Mouse (Mus musculus): Measurements from ENCODE around the gene Coro1c. TPM values are rescaled to one million over a fixed set of nuclear protein-coding genes. Genes with fewer than 3 reads are reported as not detected.

Gene Coro1c
- polyA plus RNA-seq, 1 experiment from 2014 or later = 297 TPM

- 80% methylated on average over 3 of the region's 3 CpGs for WGBS
These were observed 23.8 kb upstream of the Coro1c start for GRCm38 (mm10) chr5:113932310-113932709.

GRCm38 (mm10) chr5:113930648-113931609 lies 22.4 kb upstream of the Coro1c start:
- no peaks in the 10 kb centered on the region for H3K27me3 ChIP-seq (ENCODE audit: control insufficient read depth, insufficient read depth, low read length)
- H3K4me3 ChIP-seq (ENCODE audit: low read depth, low read length) = no peak overlapping the region
- DNase-seq (ENCODE audit: low spot score) (peak; percentile 67), ATAC-seq (ENCODE audit: insufficient read depth, low FRiP score, low TSS enrichment) (0 out of 2 replicates have a peak, but pooled peaks have one; percentile 35)
- peak overlapping the region; percentile 11; the same call in 1 of the 2 replicates for H3K27ac ChIP-seq (ENCODE audit: low read depth, low read length)
- no peaks in the 10 kb centered on the region for H3K9me3 ChIP-seq (ENCODE audit: control insufficient read depth, low read length)
- 0 out of 2 replicates have a peak overlapping the region, but pooled peaks have one; percentile 2 for H3K9ac ChIP-seq (ENCODE audit: low read length)
- H3K4me1 ChIP-seq (ENCODE audit: control insufficient read depth, insufficient read depth, low read length) = peaks cover 4% of the 10 kb centered on the region; the same call in 1 of the 2 replicates
- 28% methylated on average over 18 of the region's 18 CpGs for WGBS
- H3K4me2 ChIP-seq (ENCODE audit: low read depth) = no peak overlapping the region; the same call in 1 of the 2 replicates
- H3K36me3 ChIP-seq (ENCODE audit: control insufficient read depth, insufficient read depth, low read length) = no peaks in the 10 kb centered on the region

More at GRCm38 (mm10) chr5:113932310-113932709, 23.8 kb upstream of the Coro1c start:
- no peaks in the 10 kb centered on the region for H3K36me3 ChIP-seq (ENCODE audit: control insufficient read depth, insufficient read depth, low read length)
- DNase-seq (ENCODE audit: low spot score) (no peak), ATAC-seq (ENCODE audit: insufficient read depth, low FRiP score, low TSS enrichment) (no peak)
- peaks cover 3% of the 10 kb centered on the region; the same call in 1 of the 2 replicates for H3K4me1 ChIP-seq (ENCODE audit: control insufficient read depth, insufficient read depth, low read length)
- H3K27me3 ChIP-seq (ENCODE audit: control insufficient read depth, insufficient read depth, low read length) = no peaks in the 10 kb centered on the region
- no peak overlapping the region for H3K27ac ChIP-seq (ENCODE audit: low read depth, low read length)
- H3K4me2 ChIP-seq (ENCODE audit: low read depth) = no peak overlapping the region
- H3K9ac ChIP-seq (ENCODE audit: low read length) = no peak overlapping the region
- H3K9me3 ChIP-seq (ENCODE audit: control insufficient read depth, low read length) = no peaks in the 10 kb centered on the region
- H3K4me3 ChIP-seq (ENCODE audit: low read depth, low read length) = no peak overlapping the region

- H3K27ac ChIP-seq (ENCODE audit: low read depth, low read length) = no peak overlapping the region
These were observed 21.5 kb upstream of the Coro1c start for GRCm38 (mm10) chr5:113929950-113930647.

GRCm38 (mm10) chr5:113929526-113929925 lies 21.0 kb upstream of the Coro1c start:
- Histone ChIP-seq H3K4me3 (ENCODE audit: low read depth, low read length) (no peak overlapping the region), H3K27ac (ENCODE audit: low read depth, low read length) (no peak overlapping the region), H3K4me1 (ENCODE audit: control insufficient read depth, insufficient read depth, low read length) (peaks cover 6% of the 10 kb centered on the region; the same call in 1 of the 2 replicates), H3K9ac (ENCODE audit: low read length) (no peak overlapping the region), H3K36me3 (ENCODE audit: control insufficient read depth, insufficient read depth, low read length) (no peaks in the 10 kb centered on the region), H3K4me2 (ENCODE audit: low read depth) (no peak overlapping the region), H3K27me3 (ENCODE audit: control insufficient read depth, insufficient read depth, low read length) (no peaks in the 10 kb centered on the region), H3K9me3 (ENCODE audit: control insufficient read depth, low read length) (no peaks in the 10 kb centered on the region)
- ATAC-seq (ENCODE audit: insufficient read depth, low FRiP score, low TSS enrichment) = no peak
- no peak for DNase-seq (ENCODE audit: low spot score)
- WGBS = 68% methylated on average over 10 of the region's 10 CpGs

More at GRCm38 (mm10) chr5:113929950-113930647, 21.5 kb upstream of the Coro1c start:
- H3K36me3 ChIP-seq (ENCODE audit: control insufficient read depth, insufficient read depth, low read length) = no peaks in the 10 kb centered on the region
- H3K4me3 ChIP-seq (ENCODE audit: low read depth, low read length) = no peak overlapping the region
- H3K4me2 ChIP-seq (ENCODE audit: low read depth) = no peak overlapping the region
- no peaks in the 10 kb centered on the region for H3K27me3 ChIP-seq (ENCODE audit: control insufficient read depth, insufficient read depth, low read length)
- no peaks in the 10 kb centered on the region for H3K9me3 ChIP-seq (ENCODE audit: control insufficient read depth, low read length)
- no peak overlapping the region for H3K9ac ChIP-seq (ENCODE audit: low read length)
- peaks cover 6% of the 10 kb centered on the region; the same call in 1 of the 2 replicates for H3K4me1 ChIP-seq (ENCODE audit: control insufficient read depth, insufficient read depth, low read length)
- ATAC-seq (ENCODE audit: insufficient read depth, low FRiP score, low TSS enrichment) (no peak), DNase-seq (ENCODE audit: low spot score) (no peak)
- WGBS = 52% methylated on average over 10 of the region's 10 CpGs

- Histone ChIP-seq H3K36me3 (ENCODE audit: control insufficient read depth, insufficient read depth, low read length) (no peaks in the 10 kb centered on the region), H3K9ac (ENCODE audit: low read length) (no peak overlapping the region), H3K4me1 (ENCODE audit: control insufficient read depth, insufficient read depth, low read length) (0 out of 2 replicates have a peak, but pooled peaks cover 13% of the 10 kb centered on the region), H3K9me3 (ENCODE audit: control insufficient read depth, low read length) (no peaks in the 10 kb centered on the region), H3K4me3 (ENCODE audit: low read depth, low read length) (no peak overlapping the region), H3K27ac (ENCODE audit: low read depth, low read length) (no peak overlapping the region), H3K4me2 (ENCODE audit: low read depth) (no peak overlapping the region), H3K27me3 (ENCODE audit: control insufficient read depth, insufficient read depth, low read length) (no peaks in the 10 kb centered on the region)
- ATAC-seq (ENCODE audit: insufficient read depth, low FRiP score, low TSS enrichment) (no peak), DNase-seq (ENCODE audit: low spot score) (no peak)
- WGBS = 87% methylated on average over 4 of the region's 4 CpGs
These were observed 16.1 kb upstream of the Coro1c start for GRCm38 (mm10) chr5:113924608-113925007.

DNA sequence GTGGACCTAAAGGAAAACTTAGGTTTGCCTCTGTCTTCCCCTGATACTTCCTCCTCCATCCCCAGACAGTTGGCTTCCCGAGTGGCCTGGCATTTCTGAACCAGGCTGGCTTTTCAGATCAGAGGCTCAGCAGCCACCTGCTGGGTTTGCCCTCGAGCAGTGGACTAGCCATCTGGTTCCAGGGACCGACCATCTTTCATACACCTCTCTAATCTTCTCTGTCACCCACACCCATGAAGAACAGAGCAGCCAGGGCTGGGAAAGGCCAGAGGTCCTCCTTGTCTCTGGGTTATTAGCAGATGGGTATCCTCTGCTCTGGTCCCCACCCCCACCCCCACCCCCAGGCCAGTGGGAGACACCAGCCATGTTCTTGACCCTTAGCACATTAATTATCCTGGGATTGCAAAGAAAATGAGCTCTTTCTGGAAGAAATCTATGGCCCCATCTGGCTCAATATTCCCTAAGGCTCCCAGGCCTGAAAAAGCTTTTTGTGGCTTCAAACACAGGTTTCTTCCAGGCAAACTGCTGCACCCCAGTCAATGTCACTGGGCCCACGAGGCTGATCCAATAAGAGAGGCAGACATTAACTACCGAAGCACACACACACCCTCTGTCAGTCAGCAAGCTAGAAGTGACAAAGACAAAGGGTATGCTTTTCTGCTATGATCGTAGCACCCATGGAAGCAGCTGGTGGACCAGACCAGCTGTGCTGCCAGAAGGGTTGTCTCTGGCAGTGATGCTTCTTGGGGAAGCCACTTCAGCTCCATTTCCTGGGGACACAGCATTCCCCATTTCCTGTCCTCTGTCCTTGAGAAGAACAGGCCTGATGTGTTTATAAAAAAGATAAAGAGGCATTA lies 13.0 kb upstream of the Coro1c start:
- H3K4me1 ChIP-seq (ENCODE audit: control insufficient read depth, insufficient read depth, low read length) = peaks cover 19% of the 10 kb centered on the region; the same call in 1 of the 2 replicates
- WGBS = 13% methylated on average over 6 of the region's 6 CpGs
- H3K4me3 ChIP-seq (ENCODE audit: low read depth, low read length) = no peak overlapping the region
- no peaks in the 10 kb centered on the region for H3K36me3 ChIP-seq (ENCODE audit: control insufficient read depth, insufficient read depth, low read length)
- H3K9me3 ChIP-seq (ENCODE audit: control insufficient read depth, low read length) = no peaks in the 10 kb centered on the region
- peak; percentile 80 for ATAC-seq (ENCODE audit: insufficient read depth, low FRiP score, low TSS enrichment)
- peak overlapping the region; percentile 87 for H3K27ac ChIP-seq (ENCODE audit: low read depth, low read length)
- peak; percentile 70 for DNase-seq (ENCODE audit: low spot score)
- no peak overlapping the region for H3K4me2 ChIP-seq (ENCODE audit: low read depth)
- no peaks in the 10 kb centered on the region for H3K27me3 ChIP-seq (ENCODE audit: control insufficient read depth, insufficient read depth, low read length)
- H3K9ac ChIP-seq (ENCODE audit: low read length) = no peak overlapping the region

DNA sequence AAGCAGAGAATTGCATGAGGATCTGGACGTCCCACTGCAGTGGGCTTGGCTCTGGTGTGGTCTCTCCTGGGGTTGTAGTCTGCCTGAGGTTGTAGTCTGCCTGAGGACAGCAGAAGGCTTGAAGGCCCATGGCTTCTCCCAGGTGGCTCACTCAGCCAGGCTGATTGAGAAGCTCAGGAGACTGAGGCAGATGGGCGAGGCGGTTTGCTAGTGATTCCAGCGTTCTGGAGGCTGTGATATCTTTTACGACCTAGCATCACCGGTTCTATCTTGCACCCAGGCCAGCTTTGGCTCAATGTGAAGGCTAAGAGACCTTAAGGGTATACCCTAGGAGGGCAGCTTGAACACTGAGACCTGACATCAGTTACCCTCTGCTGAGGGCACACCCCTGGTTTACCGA lies 10.5 kb upstream of the Coro1c start:
- Histone ChIP-seq H3K27ac (ENCODE audit: low read depth, low read length) (0 out of 2 replicates have a peak overlapping the region, but pooled peaks have one; percentile 44), H3K27me3 (ENCODE audit: control insufficient read depth, insufficient read depth, low read length) (no peaks in the 10 kb centered on the region), H3K4me3 (ENCODE audit: low read depth, low read length) (no peak overlapping the region), H3K9me3 (ENCODE audit: control insufficient read depth, low read length) (no peaks in the 10 kb centered on the region), H3K36me3 (ENCODE audit: control insufficient read depth, insufficient read depth, low read length) (no peaks in the 10 kb centered on the region), H3K4me1 (ENCODE audit: control insufficient read depth, insufficient read depth, low read length) (peaks cover 16% of the 10 kb centered on the region; the same call in 1 of the 2 replicates), H3K9ac (ENCODE audit: low read length) (no peak overlapping the region), H3K4me2 (ENCODE audit: low read depth) (no peak overlapping the region)
- no peak for DNase-seq (ENCODE audit: low spot score)
- ATAC-seq (ENCODE audit: insufficient read depth, low FRiP score, low TSS enrichment) = no peak
- WGBS = 70% methylated on average over 7 of the region's 7 CpGs

- no peak overlapping the region for H3K9ac ChIP-seq (ENCODE audit: low read length)
- no peak overlapping the region for H3K4me3 ChIP-seq (ENCODE audit: low read depth, low read length)
- DNase-seq (ENCODE audit: low spot score) = no peak
- ATAC-seq (ENCODE audit: insufficient read depth, low FRiP score, low TSS enrichment) = no peak
- no peak overlapping the region for H3K4me2 ChIP-seq (ENCODE audit: low read depth)
- H3K4me1 ChIP-seq (ENCODE audit: control insufficient read depth, insufficient read depth, low read length) = peaks cover 16% of the 10 kb centered on the region; the same call in 1 of the 2 replicates
- H3K36me3 ChIP-seq (ENCODE audit: control insufficient read depth, insufficient read depth, low read length) = no peaks in the 10 kb centered on the region
- H3K27ac ChIP-seq (ENCODE audit: low read depth, low read length) = no peak overlapping the region
- H3K9me3 ChIP-seq (ENCODE audit: control insufficient read depth, low read length) = no peaks in the 10 kb centered on the region
- no peaks in the 10 kb centered on the region for H3K27me3 ChIP-seq (ENCODE audit: control insufficient read depth, insufficient read depth, low read length)
- 43% methylated on average over 9 of the region's 9 CpGs for WGBS
These were observed 10.1 kb upstream of the Coro1c start for GRCm38 (mm10) chr5:113918654-113919053.
